Mouse (Mus musculus) stomach, postnatal 0 days (tissue): Measurements from ENCODE around the gene Arhgap30.

Experiments used
- CTCF ChIP-seq: IDR thresholded peaks from 2 replicates; pipeline ENCODE4 v1.5.1; 2016; ENCODE audit warnings: antibody characterized with exemption, low read depth, mild to moderate bottlenecking, moderate library complexity
- EP300 ChIP-seq: optimal IDR thresholded peaks from 2 replicates; pipeline ENCODE3; 2016; ENCODE audit warnings: antibody characterized with exemption

DNA sequence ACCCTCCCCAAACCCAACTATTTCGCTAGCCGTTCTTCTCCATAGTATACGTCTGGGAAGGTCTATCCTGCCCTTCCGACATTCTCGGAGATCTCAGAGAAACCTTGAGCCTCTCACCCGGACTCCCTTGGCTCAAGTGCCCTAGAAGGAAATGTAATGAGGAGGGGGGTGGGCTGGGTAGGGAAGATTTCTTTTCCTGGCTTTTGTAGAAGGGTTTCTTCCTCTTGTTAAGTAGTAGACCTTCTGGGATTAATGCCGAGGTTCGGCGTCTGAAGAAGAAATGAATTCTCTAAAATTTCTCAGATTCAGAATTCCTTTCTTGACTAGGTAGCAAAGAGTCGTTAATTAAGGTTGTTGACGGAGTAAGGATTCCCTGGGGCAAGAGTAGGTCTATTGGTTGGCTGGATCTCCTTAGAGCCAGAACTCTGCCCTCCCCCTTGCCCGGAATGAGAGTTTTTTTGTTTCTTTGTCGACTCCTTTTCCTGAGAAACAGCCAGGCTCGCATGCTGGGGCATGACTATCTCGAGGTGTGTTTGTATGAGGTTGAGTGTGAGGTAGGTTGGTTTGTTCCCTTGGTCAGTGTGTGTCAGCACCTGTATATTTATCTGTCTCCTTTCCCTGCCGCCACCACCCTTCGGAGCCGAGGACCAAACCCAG lies 49.4 kb downstream of the Arhgap30 start:
- TF ChIP-seq CTCF = no peak
- TF ChIP-seq EP300 = no peak
